Mouse (Mus musculus) liver, embryonic 13.5 days (tissue): ENCODE measurements at regions not wholly inside any gene's neighbourhood (a gene's known extent, or its start where the extent isn't known, plus 50 kb on each side); places are given as distances from the start of the nearest gene placed in this dataset.
A peak's percentile ranks its signal among the peaks of the same experiment; 100 is the strongest.

Experiments
- ATAC-seq: fragments of 200-750 bp; cut with Nextera tagmentation; 2 replicates; pipeline ENCODE4 v1.8.0; 2017; ENCODE audit warnings: low read depth, mild to moderate bottlenecking, moderate number of reproducible peaks, moderate library complexity
- DNase-seq: peaks from one replicate; pipeline ENCODE4 v3.0.0; 2022
- H3K27ac ChIP-seq: fragments of 300-500 bp; sonication (generic); 2 replicates; pipeline ENCODE4 v1.5.1; 2015; ENCODE audit warnings: moderate library complexity, mild to moderate bottlenecking, inconsistent platforms
- H3K27me3 ChIP-seq: fragments of 300-500 bp; sonication (generic); 2 replicates; pipeline ENCODE4 v1.6.1; 2015; ENCODE audit warnings: mild to moderate bottlenecking, inconsistent platforms
- H3K36me3 ChIP-seq: fragments of 300-500 bp; sonication (generic); 2 replicates; pipeline ENCODE4 v1.6.1; 2015; ENCODE audit warnings: mild to moderate bottlenecking, inconsistent platforms
- H3K4me1 ChIP-seq: fragments of 300-500 bp; sonication (generic); replicated peaks from 2 replicates; pipeline ENCODE4 v1.6.1; 2015; ENCODE audit warnings: inconsistent platforms
- H3K4me2 ChIP-seq: fragments of 300-500 bp; sonication (generic); 2 replicates; pipeline ENCODE4 v1.6.1; 2015; ENCODE audit warnings: inconsistent platforms, mild to moderate bottlenecking, moderate library complexity
- H3K4me3 ChIP-seq: fragments of 300-500 bp; sonication (generic); replicated peaks from 2 replicates; pipeline ENCODE4 v1.5.1; 2015; ENCODE audit warnings: mild to moderate bottlenecking, inconsistent platforms
- H3K9ac ChIP-seq: fragments of 300-500 bp; sonication (generic); 2 replicates; pipeline ENCODE4 v1.6.1; 2015; ENCODE audit warnings: mild to moderate bottlenecking, inconsistent platforms
- H3K9me3 ChIP-seq: fragments of 300-500 bp; sonication (generic); replicated peaks from 2 replicates; pipeline ENCODE4 v1.6.1; 2016; ENCODE audit warnings: inconsistent platforms
- WGBS: fragments of 180-500 bp; shearing (Covaris S2); methylation state at CpG from one replicate; pipeline ENCODE4 v1.1.7; 2015; ENCODE audit not compliant: insufficient replicate concordance; 5-methylcytosine and 5-hydroxymethylcytosine counted together

DNA sequence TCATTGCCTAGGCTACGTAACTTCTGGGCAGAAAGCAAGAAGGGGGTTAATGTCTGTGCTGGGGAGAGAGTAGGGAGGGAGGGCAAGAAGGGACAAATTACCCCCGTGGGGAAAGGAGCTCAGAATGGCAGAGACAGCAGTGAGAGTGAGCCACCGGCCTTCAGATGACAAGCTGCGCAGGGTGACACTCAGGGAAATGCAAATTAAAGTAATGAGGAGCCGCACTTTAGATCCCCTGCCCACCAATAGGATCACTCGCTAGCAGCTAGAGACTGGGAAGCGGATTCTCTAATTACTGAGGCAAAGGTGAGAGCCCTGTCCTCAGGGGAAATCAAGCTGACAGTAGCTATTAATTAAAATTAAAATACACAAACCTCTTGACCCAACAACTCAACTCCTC lies 202.5 kb downstream of the Arhgef10l start:
- no peaks in the 10 kb centered on the region for H3K27me3 ChIP-seq
- no peaks in the 10 kb centered on the region for H3K4me1 ChIP-seq
- 41% methylated on average over 7 of the region's 7 CpGs for WGBS
- no peak overlapping the region for H3K4me3 ChIP-seq
- H3K36me3 ChIP-seq = no peaks in the 10 kb centered on the region
- DNase-seq = no peak
- no peak overlapping the region for H3K27ac ChIP-seq
- no peak overlapping the region for H3K4me2 ChIP-seq
- peaks cover 37% of the 10 kb centered on the region for H3K9me3 ChIP-seq
- ATAC-seq = no peak
- no peak overlapping the region for H3K9ac ChIP-seq

DNA sequence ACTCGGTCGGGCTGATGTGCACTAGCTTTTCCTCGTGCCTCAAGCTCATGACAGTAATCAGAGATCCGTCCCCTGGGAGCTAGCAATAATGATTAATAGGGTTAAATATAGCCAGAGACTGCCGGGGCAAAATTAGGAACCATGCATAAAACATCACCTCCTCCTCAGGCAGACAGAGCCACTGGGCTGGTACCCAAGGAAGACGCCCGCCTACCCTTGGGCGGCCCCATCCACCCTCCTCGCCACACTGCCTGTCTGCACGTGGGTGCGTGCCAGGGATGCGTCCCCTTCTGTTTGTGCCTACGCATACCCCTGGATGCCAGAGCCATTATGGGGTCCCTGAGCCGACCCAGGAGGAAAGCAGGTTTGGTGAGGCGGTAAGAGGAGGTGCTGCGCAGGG lies 204.5 kb downstream of the Arhgef10l start:
- H3K9me3 ChIP-seq = peaks cover 44% of the 10 kb centered on the region

DNA sequence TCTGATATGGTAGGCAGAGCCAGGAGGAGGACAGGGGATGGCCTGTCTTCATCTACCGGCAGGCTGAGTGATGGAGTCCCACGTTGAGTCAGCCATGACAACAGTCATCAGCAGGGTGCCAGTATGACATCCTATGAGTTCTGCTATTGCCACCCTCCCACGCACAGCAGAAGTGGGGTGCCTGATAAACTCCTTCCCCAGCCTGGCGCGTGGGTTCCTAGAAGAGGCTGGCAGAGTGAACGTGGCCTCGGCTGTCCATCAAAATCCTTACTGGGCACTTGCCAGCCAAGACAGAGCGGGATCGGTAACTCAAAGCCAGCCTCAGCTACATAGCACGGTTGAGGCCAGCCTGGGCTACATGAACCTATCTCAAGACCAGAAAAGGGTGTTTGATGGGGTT lies 202.5 kb upstream of the Igsf21 start:
- no peak overlapping the region for H3K4me3 ChIP-seq
- H3K27me3 ChIP-seq = no peaks in the 10 kb centered on the region
- WGBS = 73% methylated on average over 10 of the region's 10 CpGs
- H3K36me3 ChIP-seq = no peaks in the 10 kb centered on the region
- DNase-seq (no peak), ATAC-seq (no peak)
- H3K9me3 ChIP-seq = no peaks in the 10 kb centered on the region
- no peak overlapping the region for H3K4me2 ChIP-seq
- no peaks in the 10 kb centered on the region for H3K4me1 ChIP-seq
- no peak overlapping the region for H3K27ac ChIP-seq
- H3K9ac ChIP-seq = no peak overlapping the region

More for the DNA sequence above, 204.5 kb downstream of the Arhgef10l start:
- Histone ChIP-seq H3K4me3 (no peak overlapping the region), H3K27me3 (no peaks in the 10 kb centered on the region), H3K4me2 (no peak overlapping the region), H3K4me1 (no peaks in the 10 kb centered on the region), H3K27ac (no peak overlapping the region), H3K9ac (no peak overlapping the region), H3K36me3 (no peaks in the 10 kb centered on the region)
- WGBS = 81% methylated on average over 16 of the region's 16 CpGs
- ATAC-seq (no peak), DNase-seq (no peak)

DNA sequence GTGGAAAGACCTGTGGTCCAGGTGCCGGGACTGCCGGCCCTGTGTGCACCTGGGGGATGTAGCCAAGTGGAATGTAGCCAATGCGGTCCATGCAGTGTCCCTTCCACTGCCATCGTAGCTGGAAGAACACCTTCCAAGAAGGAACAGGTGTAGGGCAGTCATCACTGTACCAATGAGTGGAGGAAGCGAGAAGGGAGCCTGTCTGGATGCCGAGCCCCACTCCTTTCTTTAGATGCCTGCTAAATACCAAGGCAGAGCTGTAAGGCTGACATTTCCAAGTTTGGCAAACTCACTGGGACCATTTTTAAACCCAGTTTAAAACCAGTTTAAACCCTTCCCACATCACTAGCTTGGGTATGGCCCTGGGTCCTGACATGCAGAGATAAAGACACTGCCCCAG lies 199.9 kb upstream of the Igsf21 start:
- no peak overlapping the region for H3K27ac ChIP-seq
- no peak for ATAC-seq
- no peak overlapping the region for H3K4me3 ChIP-seq
- no peaks in the 10 kb centered on the region for H3K9me3 ChIP-seq
- no peak overlapping the region for H3K9ac ChIP-seq
- H3K4me1 ChIP-seq = no peaks in the 10 kb centered on the region
- 71% methylated on average over 6 of the region's 6 CpGs for WGBS
- DNase-seq = no peak
- no peaks in the 10 kb centered on the region for H3K36me3 ChIP-seq
- no peaks in the 10 kb centered on the region for H3K27me3 ChIP-seq
- H3K4me2 ChIP-seq = no peak overlapping the region

DNA sequence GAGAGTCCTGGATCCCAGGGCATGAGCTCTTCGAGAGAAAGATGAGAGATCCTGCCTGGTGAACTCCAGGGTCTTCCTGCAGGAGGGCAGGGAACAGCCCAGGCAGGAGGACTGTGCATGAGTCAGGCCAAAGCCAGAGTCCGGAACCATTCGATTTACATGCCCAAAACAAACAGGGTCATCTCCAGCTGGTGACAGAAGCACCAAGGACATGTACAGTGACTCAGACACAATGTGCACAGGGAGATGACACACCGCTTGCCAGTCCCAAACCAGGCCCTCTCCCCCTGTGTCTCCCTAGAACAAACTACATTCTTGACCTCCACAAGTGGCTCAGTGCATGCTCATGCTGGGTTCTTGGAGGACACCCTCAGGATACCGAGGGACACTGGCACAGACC lies 199.3 kb upstream of the Igsf21 start:
- DNase-seq (no peak), ATAC-seq (no peak)
- H3K4me3 ChIP-seq = no peak overlapping the region
- 59% methylated on average over 5 of the region's 5 CpGs for WGBS
- H3K9ac ChIP-seq = no peak overlapping the region
- no peaks in the 10 kb centered on the region for H3K9me3 ChIP-seq
- H3K36me3 ChIP-seq = no peaks in the 10 kb centered on the region
- no peak overlapping the region for H3K4me2 ChIP-seq
- no peaks in the 10 kb centered on the region for H3K4me1 ChIP-seq
- no peaks in the 10 kb centered on the region for H3K27me3 ChIP-seq
- H3K27ac ChIP-seq = no peak overlapping the region

DNA sequence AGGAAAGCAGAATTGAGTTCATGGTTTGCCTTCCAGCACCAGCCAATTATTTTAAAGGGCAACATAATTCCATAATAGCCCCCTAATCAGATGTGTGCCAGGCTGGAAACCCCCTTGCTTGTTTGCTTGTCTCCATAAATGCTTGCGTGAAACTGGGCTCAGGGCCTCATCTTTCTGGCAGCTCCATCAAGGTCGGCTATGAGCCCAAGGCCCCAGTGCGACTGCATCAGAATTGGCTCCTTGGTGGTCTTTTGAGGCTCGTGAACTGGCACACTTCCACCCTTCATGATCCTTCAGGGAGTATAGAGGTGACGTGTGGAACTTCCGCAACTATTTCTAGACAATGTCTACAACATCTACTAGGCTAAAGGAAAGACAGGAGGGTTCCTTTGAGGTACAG lies 196.6 kb upstream of the Igsf21 start:
- Histone ChIP-seq H3K4me2 (no peak overlapping the region), H3K4me3 (no peak overlapping the region), H3K4me1 (no peaks in the 10 kb centered on the region), H3K9me3 (no peaks in the 10 kb centered on the region), H3K27ac (no peak overlapping the region), H3K27me3 (no peaks in the 10 kb centered on the region), H3K9ac (no peak overlapping the region), H3K36me3 (no peaks in the 10 kb centered on the region)
- DNase-seq (no peak), ATAC-seq (no peak)
- 67% methylated on average over 6 of the region's 6 CpGs for WGBS

DNA sequence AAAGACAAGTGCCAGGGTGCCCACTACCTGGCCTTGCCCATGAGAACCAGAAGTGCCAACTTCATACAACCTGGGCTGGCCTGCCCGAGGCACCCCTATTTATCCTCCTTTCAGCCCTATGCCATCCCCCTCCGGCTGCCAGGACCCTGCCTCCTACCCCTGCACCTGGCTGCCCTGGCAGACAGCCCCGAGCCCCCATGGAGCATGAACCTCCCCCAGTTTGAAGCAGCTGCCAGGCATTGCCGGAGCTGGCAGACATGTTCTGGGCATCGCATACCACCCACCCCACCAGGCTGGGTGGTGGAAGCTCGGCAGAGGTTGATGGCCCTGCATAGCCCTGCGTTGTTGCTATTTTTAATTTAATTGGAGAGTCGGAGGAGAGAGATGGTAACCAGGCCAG lies 195.2 kb upstream of the Igsf21 start:
- ATAC-seq (no peak), DNase-seq (no peak)
- Histone ChIP-seq H3K27me3 (no peaks in the 10 kb centered on the region), H3K4me3 (no peak overlapping the region), H3K9me3 (no peaks in the 10 kb centered on the region), H3K36me3 (no peaks in the 10 kb centered on the region), H3K9ac (no peak overlapping the region), H3K4me1 (no peaks in the 10 kb centered on the region), H3K27ac (no peak overlapping the region), H3K4me2 (no peak overlapping the region)
- WGBS = 70% methylated on average over 8 of the region's 8 CpGs

DNA sequence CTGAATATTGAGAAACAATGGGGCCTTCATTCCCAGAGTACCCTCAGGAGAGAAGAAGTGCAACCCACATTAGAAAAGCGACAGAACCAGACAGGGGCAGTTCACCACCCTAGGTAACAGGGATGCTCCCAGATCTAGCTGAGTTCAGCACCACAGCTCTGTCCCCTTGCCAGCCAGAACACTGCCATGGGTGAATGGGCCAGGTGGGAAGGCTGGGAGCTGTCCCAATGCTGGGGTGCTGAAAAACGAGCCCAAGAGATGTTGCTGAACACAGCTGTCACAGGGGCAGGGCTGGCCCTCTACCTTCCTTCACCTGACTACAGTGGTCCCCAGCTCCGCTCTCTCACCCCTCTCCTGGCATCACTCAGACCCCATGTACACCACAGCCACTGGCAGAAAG lies 193.3 kb upstream of the Igsf21 start:
- H3K4me2 ChIP-seq = no peak overlapping the region

DNA sequence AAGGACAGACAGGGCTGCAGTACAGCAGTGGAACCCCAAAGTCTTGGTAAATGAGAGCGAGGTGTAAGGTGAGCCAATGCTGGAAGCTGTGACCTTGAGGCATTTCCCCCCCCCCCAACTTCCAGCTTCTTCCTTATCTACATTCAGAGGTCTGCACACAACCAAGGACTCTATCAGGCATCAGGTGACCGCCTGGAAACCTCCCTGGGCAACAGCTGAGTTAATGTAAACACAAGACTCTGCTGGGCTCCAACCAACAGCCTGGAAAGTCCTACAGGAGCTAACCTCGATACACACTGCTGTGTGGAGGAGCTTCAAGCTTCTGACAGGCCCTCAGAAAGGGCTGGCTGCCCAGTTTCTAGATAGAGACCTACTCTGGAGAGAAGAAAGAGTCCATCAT lies 189.4 kb upstream of the Igsf21 start:
- Histone ChIP-seq H3K4me3 (no peak overlapping the region), H3K27me3 (no peaks in the 10 kb centered on the region), H3K36me3 (no peaks in the 10 kb centered on the region), H3K4me2 (no peak overlapping the region), H3K9me3 (no peaks in the 10 kb centered on the region), H3K27ac (no peak overlapping the region), H3K9ac (no peak overlapping the region), H3K4me1 (no peaks in the 10 kb centered on the region)
- 26% methylated on average over 3 of the region's 3 CpGs for WGBS
- ATAC-seq (no peak), DNase-seq (no peak)

More for the DNA sequence above, 193.3 kb upstream of the Igsf21 start:
- H3K27ac ChIP-seq = no peak overlapping the region
- whole genome bisulfite sequencing = 13% methylated on average over 3 of the region's 3 CpGs
- H3K4me1 ChIP-seq = no peaks in the 10 kb centered on the region
- peak; percentile 8 for DNase-seq
- H3K9me3 ChIP-seq = no peaks in the 10 kb centered on the region
- no peak overlapping the region for H3K4me3 ChIP-seq
- no peak for ATAC-seq
- H3K27me3 ChIP-seq = no peaks in the 10 kb centered on the region
- H3K36me3 ChIP-seq = no peaks in the 10 kb centered on the region
- H3K9ac ChIP-seq = no peak overlapping the region

DNA sequence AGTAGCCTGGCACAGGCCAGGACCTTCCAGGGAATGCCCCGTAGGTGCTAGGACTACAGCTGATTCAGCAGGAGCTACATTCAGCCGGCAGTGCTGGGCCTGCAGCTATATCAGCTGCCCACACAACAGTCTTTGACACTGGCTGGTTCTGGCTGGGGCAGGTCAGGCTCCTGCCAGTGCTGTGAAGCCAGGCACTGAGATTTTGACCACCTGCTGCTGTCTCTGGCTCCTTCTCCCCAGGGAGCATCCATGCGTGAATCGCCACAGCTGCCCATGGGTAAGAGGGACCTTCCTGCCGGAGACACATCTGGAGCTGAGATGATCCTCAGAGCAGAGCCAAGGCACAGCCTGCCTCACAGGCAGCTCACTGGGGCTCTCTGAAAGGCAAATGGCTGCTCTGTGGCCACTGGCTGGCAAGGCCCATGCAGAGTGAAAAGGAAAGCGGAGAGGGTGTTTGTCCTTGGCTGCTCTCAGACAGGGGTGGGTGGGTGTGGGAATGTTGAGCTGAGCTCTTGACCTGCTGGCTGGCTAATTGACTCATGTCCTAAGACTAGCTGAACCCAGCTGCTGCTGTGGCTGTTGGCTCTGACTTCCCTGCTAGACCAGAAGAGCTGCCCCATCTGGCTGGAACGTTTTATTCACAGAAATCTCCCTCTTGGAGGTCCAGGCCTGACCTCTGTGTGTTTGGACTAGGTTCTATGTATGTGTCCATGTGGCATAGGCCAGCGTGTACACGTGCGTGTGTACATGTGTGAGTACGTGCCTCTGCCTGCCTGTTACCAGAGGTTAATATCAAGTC lies 187.4 kb upstream of the Igsf21 start:
- WGBS = 61% methylated on average over 11 of the region's 11 CpGs
- Histone ChIP-seq H3K4me3 (no peak overlapping the region), H3K27me3 (no peaks in the 10 kb centered on the region), H3K4me1 (no peaks in the 10 kb centered on the region), H3K9me3 (no peaks in the 10 kb centered on the region; the same call in 1 of the 2 replicates), H3K9ac (no peak overlapping the region), H3K4me2 (no peak overlapping the region), H3K36me3 (no peaks in the 10 kb centered on the region), H3K27ac (no peak overlapping the region)
- ATAC-seq = no peak
- no peak for DNase-seq

DNA sequence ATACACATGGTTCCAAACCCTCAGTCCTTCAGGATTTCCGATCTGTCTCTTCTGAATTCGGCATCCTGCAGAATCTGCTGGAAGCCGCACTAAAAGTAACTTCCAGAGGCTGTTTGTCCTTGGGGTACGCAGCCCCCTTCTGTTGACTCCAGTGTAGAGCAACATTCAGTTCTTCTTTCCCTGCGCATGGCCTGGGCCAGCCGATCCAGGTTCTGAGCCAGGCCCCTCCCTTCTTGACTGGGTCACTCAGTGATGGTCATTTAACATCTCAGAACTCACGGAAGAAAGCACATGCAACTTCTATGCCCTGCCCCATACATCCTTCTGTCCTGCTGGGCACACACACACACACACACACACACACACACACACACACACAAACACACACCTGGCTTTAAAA lies 185.5 kb upstream of the Igsf21 start:
- ATAC-seq = no peak
- WGBS = 57% methylated on average over 7 of the region's 7 CpGs
- Histone ChIP-seq H3K9me3 (no peaks in the 10 kb centered on the region; the same call in 1 of the 2 replicates), H3K27ac (no peak overlapping the region), H3K9ac (no peak overlapping the region), H3K4me1 (no peaks in the 10 kb centered on the region), H3K4me2 (no peak overlapping the region), H3K4me3 (no peak overlapping the region), H3K36me3 (no peaks in the 10 kb centered on the region), H3K27me3 (no peaks in the 10 kb centered on the region)
- DNase-seq = no peak

DNA sequence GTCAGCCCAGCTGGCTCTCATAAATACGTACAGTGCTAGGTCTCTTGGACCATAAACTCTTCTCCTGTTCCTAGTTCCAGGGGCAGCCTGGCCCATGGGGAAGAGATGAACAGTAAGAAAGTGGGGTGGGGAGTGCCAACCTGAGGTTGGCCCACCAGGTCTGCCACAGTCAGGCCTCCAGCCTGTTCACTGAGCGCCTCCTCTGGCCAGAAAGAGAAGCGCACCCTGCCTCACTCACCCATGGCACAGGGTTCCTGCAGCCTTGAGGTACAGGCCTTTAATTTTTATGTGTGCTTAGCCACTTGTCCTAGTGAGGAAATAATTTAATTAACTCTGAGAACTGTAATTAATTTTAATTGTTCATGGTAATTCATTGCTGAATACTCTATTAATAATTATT lies 180.5 kb upstream of the Igsf21 start:
- Histone ChIP-seq H3K4me1 (peaks cover under 1% of the 10 kb centered on the region; the same call in 1 of the 2 replicates), H3K4me3 (no peak overlapping the region), H3K9ac (no peak overlapping the region), H3K27ac (no peak overlapping the region), H3K27me3 (no peaks in the 10 kb centered on the region), H3K9me3 (no peaks in the 10 kb centered on the region; the same call in 1 of the 2 replicates), H3K4me2 (no peak overlapping the region), H3K36me3 (no peaks in the 10 kb centered on the region)
- DNase-seq (no peak), ATAC-seq (no peak)
- WGBS = 68% methylated on average over 3 of the region's 3 CpGs
